ENCODE assay signal across 28 mouse cellular contexts in the genomic region with DNA sequence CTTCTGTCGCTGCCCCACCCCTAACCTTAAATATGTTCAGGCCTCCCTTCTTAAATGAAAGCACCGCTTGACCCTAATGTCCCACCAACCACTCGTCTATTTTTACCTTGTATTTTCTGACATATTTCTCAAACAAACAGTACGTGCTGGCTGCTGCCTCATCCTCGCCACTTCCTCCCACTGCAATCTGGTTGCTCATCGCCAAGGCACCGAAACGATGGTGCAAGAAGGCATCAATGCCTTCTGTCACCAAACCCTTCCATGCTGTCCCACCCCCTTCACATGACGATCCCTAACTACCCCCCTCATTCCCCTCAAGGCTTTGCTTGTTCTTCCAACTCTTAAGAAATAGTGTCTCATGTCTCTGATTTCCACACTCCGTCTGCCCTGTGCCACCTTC.
DNase-seq lines count a peak whose midpoint lies in the region; ATAC-seq and TF ChIP-seq lines count a peak whose summit lies in the region.
"Had no signal": no experiment of that assay in that cellular context is flagged by ENCODE, and none has a peak within 500 bp of the region (broad histone marks: within the 10 kb centered on the region; RNA-seq: fewer than 3 reads in every experiment).

No protein-coding gene starts in this region.

- no peaks in the 10 kb centered on the region for H3K36me3 ChIP-seq in forebrain, embryonic 16.5 days (ENCODE audit: control insufficient read depth, insufficient read depth)
- H3K36me3 ChIP-seq in forebrain, embryonic 15.5 days = no peaks in the 10 kb centered on the region
- H3K36me3 ChIP-seq: embryonic facial prominence, embryonic 13.5 days; forebrain, embryonic 10.5 days; G1E; heart, embryonic 10.5 days; hindbrain, embryonic 13.5 days; limb, embryonic 12.5 days; liver, embryonic 15.5 days; stomach, embryonic 15.5 days had no signal

- H3K9me3 ChIP-seq in forebrain, embryonic 16.5 days (ENCODE audit: control insufficient read depth, low read length) = no peaks in the 10 kb centered on the region
- no peaks in the 10 kb centered on the region for H3K9me3 ChIP-seq in forebrain, embryonic 15.5 days
- H3K9me3 ChIP-seq: embryonic facial prominence, embryonic 13.5 days; forebrain, embryonic 10.5 days; G1E; heart, embryonic 10.5 days; hindbrain, embryonic 13.5 days; limb, embryonic 12.5 days; liver, embryonic 15.5 days; stomach, embryonic 15.5 days had no signal

- no peak overlapping the region for H3K4me2 ChIP-seq in forebrain, embryonic 16.5 days (ENCODE audit: low read length)
- H3K4me2 ChIP-seq in forebrain, embryonic 15.5 days (replicated peaks) = no peak overlapping the region
- H3K4me2 ChIP-seq: embryonic facial prominence, embryonic 13.5 days; hindbrain, embryonic 13.5 days; limb, embryonic 12.5 days; liver, embryonic 15.5 days; lung, embryonic 14.5 days; midbrain, embryonic 11.5 days; stomach, embryonic 15.5 days had no signal

- TF ChIP-seq CTCF in layer of hippocampus, adult 2 months (conservative IDR thresholded peaks at IDR 0.05) = no peak

- WGBS in forebrain, embryonic 16.5 days = 82% methylated on average over 10 of the region's 10 CpGs
- WGBS in forebrain, embryonic 15.5 days = 82% methylated on average over 10 of the region's 10 CpGs

- H3K27ac ChIP-seq in forebrain, embryonic 16.5 days (ENCODE audit: low read length) = no peak overlapping the region
- H3K27ac ChIP-seq in forebrain, embryonic 15.5 days (replicated peaks) = no peak overlapping the region
- H3K27ac ChIP-seq in layer of hippocampus, adult 2 months = peak overlapping the region; percentile 81
- H3K27ac ChIP-seq: embryonic facial prominence, embryonic 13.5 days; forebrain, embryonic 10.5 days; heart, embryonic 10.5 days; hindbrain, embryonic 13.5 days; limb, embryonic 12.5 days; liver, embryonic 15.5 days; stomach, embryonic 15.5 days had no signal

- H3K4me1 ChIP-seq in forebrain, embryonic 16.5 days (replicated peaks; ENCODE audit: control insufficient read depth, insufficient read depth, low read length) = peaks cover 7% of the 10 kb centered on the region; the same call in 1 of the 2 replicates
- 0 out of 2 replicates have a peak, but pooled peaks cover 3% of the 10 kb centered on the region for H3K4me1 ChIP-seq in forebrain, embryonic 15.5 days
- H3K4me1 ChIP-seq: liver, embryonic 15.5 days; stomach, embryonic 15.5 days had no signal

- 0 out of 2 replicates have a peak, but pooled peaks have one; percentile 26 for ATAC-seq in forebrain, embryonic 16.5 days
- ATAC-seq in forebrain, embryonic 15.5 days (replicated peaks) = no peak
- ATAC-seq: forebrain, postnatal 0 days; intestine, embryonic 16.5 days; midbrain, embryonic 16.5 days had no signal

- no peaks in the 10 kb centered on the region for H3K27me3 ChIP-seq in forebrain, embryonic 16.5 days (replicated peaks; ENCODE audit: control insufficient read depth, insufficient read depth, low read length)
- no peaks in the 10 kb centered on the region for H3K27me3 ChIP-seq in forebrain, embryonic 15.5 days
- H3K27me3 ChIP-seq: embryonic facial prominence, embryonic 13.5 days; hindbrain, embryonic 13.5 days; limb, embryonic 12.5 days; liver, embryonic 15.5 days; stomach, embryonic 15.5 days had no signal

- H3K9ac ChIP-seq in forebrain, embryonic 16.5 days (replicated peaks; ENCODE audit: low read depth, low read length) = no peak overlapping the region
- no peak overlapping the region for H3K9ac ChIP-seq in forebrain, embryonic 15.5 days (replicated peaks)
- H3K9ac ChIP-seq: embryonic facial prominence, embryonic 13.5 days; forebrain, postnatal 0 days; hindbrain, embryonic 13.5 days; limb, embryonic 12.5 days; liver, embryonic 15.5 days; lung, embryonic 14.5 days; stomach, embryonic 15.5 days had no signal

- no peak overlapping the region for H3K4me3 ChIP-seq in forebrain, embryonic 16.5 days (replicated peaks; ENCODE audit: low read length)
- no peak overlapping the region for H3K4me3 ChIP-seq in forebrain, embryonic 15.5 days
- H3K4me3 ChIP-seq in layer of hippocampus, adult 2 months = no peak overlapping the region
- H3K4me3 ChIP-seq: embryonic facial prominence, embryonic 13.5 days; forebrain, embryonic 10.5 days; heart, embryonic 10.5 days; hindbrain, embryonic 13.5 days; limb, embryonic 12.5 days; liver, embryonic 15.5 days; stomach, embryonic 15.5 days had no signal

- DNase-seq in layer of hippocampus, adult 2 months (ENCODE audit: low spot score in 2 of 2) = peak; percentile 70 to 79
- no peak for DNase-seq in layer of hippocampus, postnatal 10 days (ENCODE audit: low spot score in 2 of 2)
- peak; percentile 8 for DNase-seq in 416B (ENCODE audit: low read depth)
- peak; percentile 64 to 66 for DNase-seq in layer of hippocampus, postnatal 36 days
- DNase-seq in lung, postnatal 36 days = no peak
- DNase-seq: adrenal gland, adult 8-10 months; cerebellum, adult 8-10 months; cerebellum, postnatal 36 days; forebrain, postnatal 0 days; gastrocnemius, postnatal 14 days; heart, postnatal 36 days; kidney, adult 8-10 months; kidney, postnatal 10 days; lung, embryonic 14.5 days; lung, postnatal 14 days had no signal

Comparison
In these comparisons a context has a peak if more than half of its experiments do, and no peak if none do; other contexts are left out.
1. DNase-seq: peak in layer of hippocampus, adult 2 months (2 of 2), 416B (single experiment) and layer of hippocampus, postnatal 36 days (2 of 2); none in layer of hippocampus, postnatal 10 days (0 of 2) and lung, postnatal 36 days (single experiment).